Mouse (Mus musculus) 416B (cell line): Measurements from ENCODE around the gene Nlrc5.
A peak's percentile ranks its signal among the peaks of the same experiment; 100 is the strongest.

Experiments
- DNase-seq: peaks from one replicate; pipeline ENCODE4 v3.0.0; 2011; ENCODE audit warnings: low read depth

The Nlrc5 gene

DNA sequence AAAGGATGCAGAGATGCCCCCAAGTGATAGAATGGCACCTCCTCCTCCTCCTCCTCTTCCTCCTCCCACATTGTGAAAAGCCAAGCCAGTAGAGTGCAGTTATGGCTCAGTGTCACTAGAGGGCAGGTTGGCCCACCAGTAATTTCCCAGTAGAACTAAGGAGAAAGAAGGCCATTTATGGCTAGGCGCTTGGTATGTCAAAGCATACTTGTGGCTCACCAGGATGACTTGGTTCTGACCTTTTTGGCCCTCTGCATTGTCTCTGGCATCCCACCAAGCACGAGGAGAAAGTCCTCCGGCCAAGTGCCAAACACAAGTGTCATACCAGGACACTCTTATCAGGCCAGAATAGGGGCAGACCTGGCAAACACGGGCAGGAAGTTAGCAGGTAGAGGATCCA is 94.1 kb downstream of the Nlrc5 start:
- peak; percentile 87 for DNase-seq

DNA sequence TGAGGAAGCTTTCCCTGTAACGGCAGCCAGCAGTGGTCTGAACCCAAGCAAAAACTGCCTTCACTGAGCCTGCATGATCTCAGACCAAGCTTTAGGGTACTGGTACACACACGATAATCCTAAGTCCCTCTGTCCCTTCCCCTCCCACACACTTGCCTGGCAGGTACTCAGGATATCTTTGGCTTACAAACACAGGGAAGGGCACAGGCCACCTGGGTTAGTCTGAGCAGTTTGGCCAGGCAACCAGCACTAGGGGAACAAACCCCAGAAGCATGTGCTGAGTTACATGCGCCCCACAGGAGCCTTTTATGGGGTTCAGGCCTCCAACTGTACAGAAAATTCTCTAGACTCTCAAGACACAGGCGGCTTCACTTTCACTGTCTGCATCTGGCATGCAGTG is 95.7 kb downstream of the Nlrc5 start:
- DNase-seq, result no peak

DNA sequence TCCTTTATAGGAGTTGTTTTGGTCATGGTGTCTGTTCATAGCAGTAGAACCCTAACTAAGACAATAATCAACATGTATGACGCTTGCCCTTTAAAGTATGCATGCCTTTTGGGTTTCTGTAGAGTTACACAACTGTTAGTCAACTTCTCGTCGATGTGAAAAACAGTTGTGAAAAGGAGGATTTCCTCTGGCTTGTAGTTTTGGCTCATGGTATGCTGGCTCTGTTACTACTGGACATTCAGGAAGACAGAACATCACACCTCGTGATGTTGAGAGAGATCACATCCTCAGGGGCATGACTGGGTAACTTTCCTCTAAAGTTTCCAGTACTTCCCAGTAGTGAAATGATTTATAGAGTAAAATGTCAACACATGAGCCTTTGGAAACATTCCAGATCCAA is 96.5 kb downstream of the Nlrc5 start:
- peak; percentile 74 for DNase-seq

DNA sequence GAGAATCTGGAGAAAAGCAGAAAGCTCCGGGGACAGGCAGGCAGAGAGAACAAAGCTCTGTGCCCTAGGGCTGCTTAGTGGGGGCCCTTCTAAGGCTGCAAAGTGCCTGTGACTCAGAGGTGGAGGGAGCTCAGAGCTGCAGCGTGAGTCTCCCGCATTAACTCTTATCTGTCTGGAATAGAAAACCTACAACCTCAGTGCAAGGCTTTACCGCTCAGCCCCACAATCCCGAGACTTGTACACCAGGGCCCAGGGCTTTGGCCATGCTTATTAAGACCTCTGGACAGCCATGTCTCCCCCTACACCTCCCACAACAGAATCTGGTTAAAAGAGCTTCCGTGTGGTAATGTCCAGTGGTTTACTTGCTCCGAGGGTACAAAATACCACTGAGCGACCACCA is 97.8 kb downstream of the Nlrc5 start:
- peak; percentile 69 for DNase-seq

DNA sequence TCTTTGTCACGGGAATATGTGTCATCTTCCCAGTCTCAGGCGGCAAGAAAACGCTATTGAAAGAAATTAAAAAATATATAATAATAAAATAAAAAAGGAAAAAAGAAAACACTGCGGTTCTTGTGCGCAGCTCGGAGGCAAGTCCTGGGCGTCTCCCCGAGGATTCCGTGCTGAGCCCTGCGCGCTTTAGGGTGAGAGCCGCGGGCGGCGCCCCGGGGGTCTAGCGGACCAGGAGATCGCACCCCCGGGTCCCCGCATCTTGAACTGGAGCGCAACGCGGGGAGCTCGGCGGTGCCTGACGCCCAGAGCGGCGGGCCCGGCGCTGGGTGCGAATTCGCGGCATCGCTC is 98.3 kb downstream of the Nlrc5 start:
- no peak for DNase-seq

DNA sequence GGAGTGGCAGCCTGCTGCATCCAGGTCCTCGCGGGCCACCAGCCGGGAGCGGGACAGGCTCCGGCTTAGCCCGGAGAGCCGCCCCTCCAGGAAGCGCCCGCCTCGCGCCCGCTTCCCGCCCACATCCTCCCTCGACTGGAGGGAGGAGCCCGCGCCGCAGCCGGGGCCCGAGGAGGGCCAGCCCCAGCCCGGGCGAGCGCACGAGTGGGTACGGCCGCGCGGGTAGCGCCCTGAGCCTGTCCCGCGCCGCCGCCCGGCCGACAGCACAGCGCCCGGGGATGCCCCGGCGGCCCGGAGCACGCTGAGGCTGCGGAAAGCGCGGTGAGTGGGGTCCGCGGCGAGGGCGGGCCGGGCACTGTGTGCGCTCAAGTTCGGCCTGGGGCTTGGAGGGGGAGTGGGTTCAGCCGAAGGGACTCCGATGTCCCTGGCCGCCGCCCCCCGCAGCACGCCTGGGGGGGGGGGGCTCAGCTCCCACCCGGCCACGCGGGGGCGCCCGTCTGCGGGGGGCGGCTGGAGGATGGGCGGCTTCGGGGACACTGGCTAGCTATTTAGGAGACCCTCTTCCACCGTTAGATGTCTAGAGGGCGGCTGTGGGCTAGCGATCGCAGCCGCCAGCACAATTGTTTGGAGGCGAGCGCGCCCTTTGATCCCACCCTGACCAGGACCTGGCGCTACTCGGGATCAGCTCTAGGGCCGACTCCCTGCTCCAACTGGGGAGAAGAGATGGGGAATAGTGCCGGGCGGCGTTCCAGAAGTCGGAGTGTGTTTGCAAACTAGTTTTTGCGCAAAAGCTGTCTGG is 98.9 kb downstream of the Nlrc5 start, which contains the start of gene Cpne2:
Gene Cpne2 (plus strand): TSS at position 118 of the 799 bp plus-strand sequence.
- peak; percentile 80 for DNase-seq

DNA sequence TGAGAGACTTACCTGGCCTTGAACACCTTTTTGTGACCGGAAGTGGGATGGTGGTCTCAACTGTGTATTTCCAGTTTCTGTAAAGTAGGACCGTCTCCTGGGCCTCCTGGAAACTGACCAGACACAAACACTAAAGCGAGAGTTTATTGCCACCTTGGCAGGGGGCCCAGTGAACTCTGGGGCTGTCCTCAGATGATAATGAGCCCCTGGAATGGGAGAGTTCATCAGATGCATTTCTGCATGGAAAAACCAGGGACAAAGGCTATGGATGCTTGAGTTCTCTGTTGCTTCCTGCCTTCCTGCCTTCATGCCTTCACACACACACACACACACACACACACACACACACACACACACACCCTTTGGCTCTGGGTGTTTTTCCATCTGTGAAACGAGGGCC is 100.5 kb downstream of the Nlrc5 start:
- no peak for DNase-seq

DNA sequence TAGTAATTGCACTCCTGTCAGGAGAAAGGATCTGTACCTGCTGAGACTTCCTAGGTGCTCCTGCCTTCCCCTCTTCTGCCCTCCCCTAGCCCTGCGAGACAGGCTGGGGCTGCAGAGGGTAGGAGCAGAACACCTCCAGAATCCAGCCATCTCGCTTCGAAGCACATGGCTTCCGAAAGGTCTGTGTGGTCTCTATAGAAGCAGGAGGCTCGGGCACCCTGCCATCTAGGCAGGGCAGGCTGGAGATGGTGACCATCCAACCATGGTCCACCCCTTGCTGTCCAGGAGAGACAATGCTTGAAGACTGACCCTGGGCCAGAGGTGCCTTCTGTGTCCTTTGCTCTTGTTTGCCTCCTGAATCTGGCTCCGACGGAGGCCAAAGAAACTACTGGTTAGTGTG is 101.5 kb downstream of the Nlrc5 start:
- no peak for DNase-seq

DNA sequence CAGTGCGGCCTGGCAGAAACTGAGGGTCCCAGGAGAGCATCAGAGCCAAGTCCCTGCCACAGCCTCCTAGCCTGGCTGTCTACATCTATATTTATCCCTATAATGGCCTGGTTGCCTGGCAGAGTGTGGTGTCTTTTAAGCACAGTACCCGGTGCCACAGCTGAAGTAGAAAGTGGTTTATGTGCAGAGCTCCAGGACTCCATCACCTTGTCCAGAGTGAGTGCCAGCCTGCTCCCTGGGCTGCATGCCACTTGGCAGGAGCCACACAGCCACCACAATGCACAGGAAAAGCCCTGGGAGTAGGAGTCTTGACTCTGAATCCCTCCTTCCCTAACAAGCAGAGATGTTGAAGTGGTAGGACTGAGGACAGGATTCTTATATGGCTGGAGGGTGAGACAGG is 103.3 kb downstream of the Nlrc5 start:
- DNase-seq, result no peak

DNA sequence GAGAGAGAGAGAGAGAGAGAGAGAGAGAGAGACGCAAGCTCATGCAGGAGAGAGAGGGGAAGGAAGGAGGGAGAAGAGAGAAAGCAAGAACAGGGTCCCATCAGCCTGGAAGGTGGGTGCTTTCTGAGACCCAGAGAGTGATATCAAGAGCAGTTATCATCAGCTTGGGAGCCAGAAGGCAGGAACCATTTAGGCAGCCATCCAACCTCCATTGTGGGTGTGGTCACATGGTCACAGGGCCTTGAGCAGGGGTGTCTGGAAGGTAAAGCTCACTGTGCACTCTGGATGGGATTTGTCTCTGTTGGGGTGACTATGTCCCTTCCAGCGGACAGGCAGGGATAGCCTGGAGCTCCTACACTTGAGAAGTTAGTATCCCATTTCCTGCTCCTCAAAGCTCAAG is 105.9 kb downstream of the Nlrc5 start:
- peak; percentile 52 for DNase-seq

DNA sequence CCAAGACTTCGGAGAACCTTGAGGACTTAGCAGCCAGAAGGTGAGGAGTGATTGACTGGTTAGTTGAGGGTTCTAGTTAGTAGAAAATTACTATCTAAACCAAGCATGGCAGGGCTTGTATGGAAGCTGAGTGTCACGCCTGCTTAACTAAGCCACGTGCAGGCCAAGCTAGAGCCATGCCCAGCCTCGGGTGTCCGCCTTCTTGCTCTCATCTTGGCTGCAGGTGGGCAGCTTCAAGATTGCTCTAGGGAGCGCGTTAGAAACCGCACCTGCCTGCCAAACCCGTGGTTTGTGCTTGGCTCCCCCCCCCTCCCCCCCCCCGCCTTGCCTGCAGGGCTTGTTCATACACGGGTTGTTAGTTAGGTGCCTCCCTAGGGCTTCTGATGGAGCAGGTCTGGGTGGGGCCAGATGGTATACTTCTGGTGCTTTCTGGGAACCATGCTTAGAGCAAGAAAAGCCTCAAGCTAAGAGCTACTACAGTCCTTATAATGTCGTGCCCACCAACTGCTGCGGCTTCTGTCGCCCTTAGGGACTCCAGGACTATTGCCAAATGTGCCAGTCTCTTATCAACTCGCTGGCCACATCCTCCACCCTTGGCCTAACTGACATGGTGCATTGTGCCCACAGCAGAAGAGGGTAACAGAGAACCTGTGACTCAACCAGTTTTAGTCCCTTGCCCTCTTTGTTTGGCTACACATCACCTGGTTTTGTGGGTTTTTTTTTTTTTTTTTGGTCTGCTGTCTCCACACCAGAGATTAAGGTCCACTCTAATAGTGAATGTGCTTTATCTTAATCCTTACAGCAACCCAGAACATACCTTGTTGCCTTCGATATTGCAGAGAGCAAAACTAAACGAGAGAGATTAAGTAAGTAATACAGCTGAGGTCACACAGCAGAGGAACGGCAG is 107.0 kb downstream of the Nlrc5 start:
- DNase-seq, result peak; percentile 100

DNA sequence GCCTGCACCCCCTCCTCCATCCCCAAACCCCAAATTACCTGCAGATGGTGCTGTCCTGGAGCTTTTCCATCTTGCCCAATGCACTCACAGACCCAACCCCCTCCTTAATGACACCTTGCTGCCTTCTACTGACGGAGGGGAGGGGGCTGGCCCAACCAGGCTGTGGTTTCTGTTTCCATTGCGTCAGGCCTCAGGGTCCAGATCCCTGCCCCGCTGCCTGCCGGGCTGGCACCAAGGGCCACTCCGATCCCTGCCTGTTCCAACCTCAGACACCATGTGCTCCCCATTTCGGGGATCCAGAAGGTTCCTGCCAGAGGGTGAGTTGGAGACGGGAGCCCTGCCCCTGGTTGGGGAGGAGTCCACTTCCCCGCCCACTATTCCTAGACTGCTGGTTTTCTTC is 109.8 kb downstream of the Nlrc5 start:
- DNase-seq, result no peak

DNA sequence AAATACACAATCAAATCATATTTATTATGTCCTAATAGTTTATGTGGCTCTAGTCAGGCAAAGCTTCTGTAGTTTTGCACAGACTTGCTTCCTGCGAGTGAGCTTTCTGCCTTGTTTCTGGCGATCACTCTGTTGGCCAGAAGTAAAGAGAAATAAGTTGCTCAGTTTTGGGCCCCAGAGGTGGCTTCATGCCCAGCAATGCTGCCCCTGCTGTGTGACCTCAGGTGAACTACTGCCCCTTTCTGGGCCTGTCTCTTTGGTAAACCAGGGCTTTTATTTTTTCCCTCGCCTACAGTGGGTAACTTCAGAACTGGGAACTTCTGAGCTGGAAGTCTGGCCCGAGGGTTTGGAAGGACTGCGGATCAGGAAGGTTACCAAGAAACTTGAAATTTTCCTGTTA is 114.9 kb downstream of the Nlrc5 start:
- no peak for DNase-seq

DNA sequence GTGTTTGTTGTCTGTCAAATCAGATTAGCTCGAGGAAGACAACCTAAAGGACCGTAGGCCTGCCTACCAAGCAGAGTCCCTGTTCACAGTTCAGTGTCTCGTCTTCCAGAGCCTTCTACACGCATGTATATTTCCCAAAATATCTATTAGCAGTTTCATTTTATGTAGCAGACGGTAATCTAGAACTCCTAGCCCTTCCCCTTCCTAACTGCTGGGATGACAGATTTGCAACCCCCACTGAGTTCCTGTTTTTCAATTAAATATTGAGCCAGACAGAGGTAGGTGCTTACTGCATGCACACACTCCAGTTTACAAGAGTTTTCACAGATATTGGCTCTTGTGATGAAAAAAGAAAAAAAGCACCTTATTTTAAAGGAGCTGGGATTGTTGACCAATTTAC is 115.3 kb downstream of the Nlrc5 start:
- peak; percentile 48 for DNase-seq

DNA sequence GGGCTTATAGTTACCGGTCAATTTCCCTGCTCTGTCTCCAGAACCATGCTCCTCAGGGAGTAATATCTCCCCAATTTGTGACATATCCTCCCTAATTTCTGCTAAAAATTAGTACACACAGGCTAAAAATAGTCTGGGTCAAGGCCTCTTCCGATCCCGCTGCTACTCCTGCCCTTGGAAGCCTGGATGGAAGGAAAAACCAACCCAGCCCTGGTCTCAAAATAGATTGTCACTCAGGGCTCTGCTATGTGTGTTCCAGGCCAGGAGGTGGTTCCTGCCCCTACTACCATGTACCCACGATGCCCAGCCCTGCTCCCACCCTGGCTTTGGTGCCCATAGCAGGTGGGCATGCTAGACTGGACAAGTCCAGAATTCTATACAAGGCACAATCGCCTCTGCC is 115.8 kb downstream of the Nlrc5 start:
- no peak for DNase-seq

DNA sequence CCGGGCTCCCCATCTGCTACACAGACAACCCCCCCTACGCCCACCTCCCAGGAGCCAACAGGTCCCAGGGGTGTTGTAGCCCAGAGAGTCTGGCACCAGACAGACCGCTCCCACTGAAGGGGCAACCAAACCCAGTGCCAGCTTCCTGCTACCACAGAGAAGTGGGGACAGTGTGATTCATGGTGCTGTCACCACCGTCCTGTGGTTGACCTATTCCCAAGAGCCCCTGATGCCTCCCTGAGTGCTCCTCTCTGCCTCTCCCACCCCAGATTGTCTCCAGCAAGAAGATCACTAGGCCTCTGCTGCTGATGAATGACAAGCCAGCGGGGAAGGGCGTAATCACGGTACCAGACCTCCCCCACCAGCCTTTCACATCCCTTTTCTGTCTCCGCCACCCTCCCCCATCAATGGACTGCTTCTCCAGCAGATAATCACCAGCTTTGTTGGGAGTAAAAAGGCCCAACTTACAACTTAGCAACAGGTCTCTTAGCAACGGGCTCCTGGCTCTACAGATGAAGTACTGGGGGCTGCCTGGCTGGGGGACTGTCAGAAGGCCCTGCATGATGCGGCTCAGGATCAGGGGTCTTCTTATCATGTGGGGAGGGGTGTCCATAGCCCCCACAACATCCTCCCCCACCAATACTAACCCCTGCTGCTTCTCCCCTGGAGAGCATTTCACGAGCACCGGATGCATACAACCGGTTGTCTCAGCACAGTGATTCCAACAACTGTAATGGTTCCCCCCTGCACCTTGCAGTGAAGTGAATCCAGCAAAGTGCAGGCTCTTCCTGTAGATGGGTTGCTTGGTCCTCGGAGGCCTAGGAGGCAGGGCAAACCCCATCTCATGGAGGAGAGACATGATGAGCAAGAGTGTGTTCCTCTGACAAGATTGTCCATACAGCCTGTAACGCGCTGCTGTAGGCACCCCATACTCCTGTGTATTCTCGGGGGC is 117.6 kb downstream of the Nlrc5 start:
- DNase-seq, result peak; percentile 76

DNA sequence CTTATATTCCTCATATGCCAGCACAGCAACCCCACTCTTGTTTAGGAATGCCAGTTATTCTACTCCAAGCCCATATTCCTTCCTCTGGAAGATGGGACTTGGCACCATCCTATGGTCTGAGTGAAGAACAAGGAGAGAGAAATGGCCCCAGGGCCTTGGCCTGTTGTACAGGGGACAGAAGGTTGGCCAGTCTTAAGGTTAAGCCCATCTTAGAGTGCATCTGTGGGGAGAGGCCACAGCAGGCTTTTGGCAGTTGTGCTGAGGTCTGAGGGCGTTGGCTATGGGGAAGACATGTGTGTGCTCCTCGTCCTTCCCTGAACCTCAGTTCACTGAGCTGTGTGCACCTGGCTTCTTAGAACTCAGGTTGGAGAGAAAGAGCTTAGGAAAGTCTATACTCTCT is 118.5 kb downstream of the Nlrc5 start:
- no peak for DNase-seq

DNA sequence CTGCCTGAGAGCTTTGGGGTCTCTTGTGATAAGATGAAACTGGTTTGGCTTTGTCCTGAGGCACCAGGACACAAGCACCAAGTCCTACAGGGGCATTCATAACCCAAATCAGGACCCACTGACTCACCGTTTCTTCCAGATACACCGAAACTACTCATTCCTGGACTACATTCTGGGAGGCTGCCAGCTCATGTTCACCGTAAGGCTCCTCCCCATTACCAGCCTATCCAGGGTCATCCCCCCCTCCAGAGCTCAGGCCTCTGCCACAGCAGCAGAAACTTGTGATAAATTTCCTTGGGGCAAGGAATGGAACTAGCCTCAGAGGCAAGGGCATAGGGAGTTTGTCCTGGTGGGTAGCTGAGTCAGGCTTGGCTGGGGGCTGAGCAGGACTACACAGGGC is 123.1 kb downstream of the Nlrc5 start:
- no peak for DNase-seq

DNA sequence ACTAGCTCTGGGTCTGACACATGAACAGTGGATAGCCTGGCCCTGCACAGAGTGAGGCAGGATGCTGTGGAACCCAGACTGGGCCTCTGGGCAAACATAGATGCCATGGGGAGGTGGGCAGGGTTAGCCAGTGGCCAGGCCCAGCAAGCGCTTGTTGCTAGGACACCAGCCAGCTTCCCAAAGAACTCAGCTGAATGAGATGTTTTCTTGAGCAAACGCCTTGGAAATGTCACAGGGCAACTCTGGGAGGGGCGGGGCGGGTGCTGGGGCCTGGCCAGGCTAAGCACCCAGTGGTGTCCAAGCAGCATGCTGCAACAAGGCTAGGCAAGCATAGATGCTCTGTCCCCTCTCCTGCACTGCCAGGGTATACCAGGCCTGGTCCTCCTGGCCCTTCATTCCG is 127.1 kb downstream of the Nlrc5 start:
- no peak for DNase-seq

DNA sequence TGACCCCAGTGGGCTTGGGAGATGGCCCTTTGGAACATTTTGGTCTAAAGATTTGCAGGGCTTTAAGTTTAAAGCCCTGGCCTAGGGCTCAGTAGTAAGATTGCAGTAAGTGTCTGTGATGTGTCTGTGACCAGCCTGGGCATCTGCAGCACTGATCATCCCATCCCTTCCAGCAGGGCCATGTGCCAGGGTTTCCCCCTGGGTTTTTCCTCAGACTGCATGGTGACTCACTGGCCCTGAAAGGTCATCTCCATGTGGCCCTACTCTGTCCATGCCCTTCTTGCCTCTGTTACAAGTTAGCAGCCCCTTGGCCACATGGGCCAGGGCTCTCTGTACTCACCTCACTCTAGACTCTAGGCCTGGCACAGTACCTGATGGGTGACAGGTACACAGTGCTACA is 130.3 kb downstream of the Nlrc5 start:
- no peak for DNase-seq

DNA sequence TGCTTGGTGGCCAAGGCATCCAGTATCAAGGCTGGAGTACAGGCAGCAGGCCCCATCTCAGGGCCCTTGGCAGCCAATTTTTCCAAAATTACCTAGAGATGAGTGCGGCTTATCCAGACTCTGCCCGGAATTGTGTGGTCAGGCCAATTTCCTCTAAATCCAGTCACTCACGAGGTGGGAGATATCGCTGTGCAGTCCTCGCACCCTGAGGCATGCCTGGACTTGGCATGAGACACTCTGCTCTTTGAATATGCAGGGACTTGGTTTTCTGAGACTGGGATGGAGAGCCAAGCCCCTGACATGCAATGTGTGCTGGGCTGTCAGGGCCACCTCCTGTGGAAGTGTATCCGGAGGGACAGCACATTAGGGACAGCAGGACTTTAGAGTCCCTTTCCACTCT is 131.9 kb downstream of the Nlrc5 start:
- no peak for DNase-seq

DNA sequence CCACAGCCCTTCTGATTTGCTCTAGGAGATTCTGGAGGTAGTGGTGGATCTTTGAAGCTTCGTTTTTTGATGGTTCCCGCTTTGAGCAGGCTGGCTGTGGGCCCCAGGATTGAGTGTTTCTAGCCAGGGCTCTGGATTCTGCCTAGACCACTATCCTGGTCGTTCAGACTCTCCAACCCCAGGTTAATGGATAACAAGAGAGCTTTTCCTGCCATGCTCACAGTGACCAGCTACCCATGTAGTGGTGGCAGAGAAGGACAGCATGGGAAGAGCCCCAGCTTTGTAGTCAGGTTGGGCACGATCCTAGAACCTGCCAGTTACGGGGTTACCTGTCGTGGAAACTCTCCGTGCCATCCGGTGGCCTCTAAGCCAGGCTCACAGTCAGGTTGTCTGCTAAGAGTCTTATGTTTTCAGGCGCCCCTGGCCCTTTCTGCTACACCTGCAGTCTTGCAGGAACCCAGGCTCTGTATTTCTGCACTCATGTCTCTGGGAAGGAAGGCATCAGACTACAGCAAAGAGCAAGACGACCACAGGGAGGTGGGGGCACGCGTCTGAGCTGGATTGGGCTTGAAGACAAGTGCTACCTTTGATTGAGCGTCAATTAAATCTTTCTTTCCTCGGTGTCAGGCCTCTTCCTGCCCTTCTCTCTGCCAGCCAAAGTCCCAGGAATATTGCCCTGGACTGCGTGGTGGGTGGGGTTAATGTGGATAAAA is 132.4 kb downstream of the Nlrc5 start:
- DNase-seq, result no peak
